Mouse (Mus musculus) 3134 (cell line): ENCODE results near the gene Nipal4.
"Not testable (repeated sequence)": the region's sequence is repeated elsewhere in the genome, so short reads cannot be mapped to it uniquely, and the experiment has no call there.

ENCODE experiments used
- DNase-seq: peaks from one replicate; pipeline ENCODE4 v3.0.0-alpha.2; 2011; ENCODE audit warnings: low spot score; ENCODE audit not compliant: insufficient read length; ENCODE audit errors: extremely low read depth

The Nipal4 gene

DNA sequence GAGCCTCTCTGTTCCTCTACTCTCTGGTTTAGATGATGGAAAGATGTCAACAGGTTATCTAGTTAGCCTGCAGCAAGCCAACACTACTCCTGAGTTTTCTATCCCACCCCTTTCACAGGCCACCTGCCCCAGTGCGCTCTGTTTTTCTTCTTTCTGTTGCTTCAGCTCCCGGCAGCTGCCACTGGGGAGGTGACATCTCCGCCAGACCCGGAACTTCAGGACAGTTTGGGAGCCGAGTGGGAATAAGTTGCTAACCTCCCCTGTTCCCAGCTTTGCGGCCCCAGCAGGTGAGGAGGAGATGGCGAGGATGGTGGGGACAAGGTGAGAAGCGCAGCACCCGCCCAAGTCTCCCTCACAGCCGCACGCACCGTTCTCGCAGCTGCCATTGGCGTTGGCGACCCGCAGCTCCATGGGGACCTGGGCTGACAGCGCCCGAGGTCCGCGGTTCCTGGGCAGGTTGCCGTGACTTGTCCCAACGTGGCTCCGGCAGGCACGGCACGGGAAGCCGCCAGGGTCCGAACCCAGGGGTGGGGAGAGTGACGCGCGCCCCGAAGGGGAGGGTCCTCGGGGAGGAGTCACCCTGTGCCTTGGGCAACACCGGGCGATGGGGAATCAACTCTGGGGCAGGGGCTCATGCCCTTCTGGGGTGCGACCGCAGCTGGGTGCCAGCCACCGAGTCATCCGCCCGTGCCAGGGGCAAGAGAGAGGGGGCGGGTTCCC, at the start of gene Nipal4:
Nipal4 (minus strand) TSS at position 643 of the 720 bp plus-strand sequence.
- no peak for DNase-seq

DNA sequence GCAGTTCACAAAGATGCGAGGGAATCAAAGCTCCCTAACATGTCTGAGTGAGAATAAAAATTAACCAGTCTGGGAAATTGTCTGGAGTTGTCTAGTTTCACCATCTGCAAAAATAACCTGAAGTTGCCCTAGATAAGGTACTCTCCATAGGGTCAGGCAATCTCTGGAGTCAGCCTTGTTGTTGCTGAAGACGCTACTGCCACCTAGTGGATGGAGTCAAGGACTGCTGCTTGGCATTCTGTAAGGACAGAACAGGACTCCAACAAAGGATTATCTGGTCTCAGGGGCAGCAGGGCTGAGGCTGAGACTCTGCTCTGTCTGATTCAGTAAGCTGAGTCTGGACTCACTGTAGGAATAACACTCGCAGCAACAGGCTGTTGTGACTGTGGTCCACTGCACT, 49.0 kb upstream of the Nipal4 start:
- no peak for DNase-seq

- no peak for DNase-seq
These were observed 48.3 kb upstream of the Nipal4 start for GRCm38 (mm10) chr11:46214368-46215230.

GRCm38 (mm10) chr11:46213844-46214243, 47.5 kb upstream of the Nipal4 start:
- no peak for DNase-seq

GRCm38 (mm10) chr11:46211858-46212257, 45.5 kb upstream of the Nipal4 start:
- no peak for DNase-seq

GRCm38 (mm10) chr11:46209884-46210283, 43.6 kb upstream of the Nipal4 start:
- DNase-seq = no peak

GRCm38 (mm10) chr11:46205639-46206409, 39.5 kb upstream of the Nipal4 start:
- no peak for DNase-seq

DNA sequence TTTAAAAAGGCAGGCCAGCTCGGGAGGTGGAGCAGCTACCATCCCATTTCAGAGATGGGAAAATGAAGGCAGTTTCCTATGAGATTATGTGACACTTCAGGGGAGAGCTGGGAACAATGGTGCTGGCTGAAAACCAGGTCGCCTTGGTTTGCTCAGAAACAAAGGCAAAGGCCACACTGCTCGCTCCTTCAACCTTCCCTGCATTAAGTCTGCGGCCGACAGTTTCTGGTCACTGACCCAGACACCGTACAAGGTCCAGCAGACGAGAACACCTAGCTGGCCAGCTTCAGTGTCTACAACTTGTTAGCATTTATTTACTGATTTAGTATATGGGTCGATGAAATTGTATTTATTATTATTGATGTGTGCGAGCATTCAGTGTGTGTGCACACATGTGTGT, 38.5 kb upstream of the Nipal4 start:
- no peak for DNase-seq

DNA sequence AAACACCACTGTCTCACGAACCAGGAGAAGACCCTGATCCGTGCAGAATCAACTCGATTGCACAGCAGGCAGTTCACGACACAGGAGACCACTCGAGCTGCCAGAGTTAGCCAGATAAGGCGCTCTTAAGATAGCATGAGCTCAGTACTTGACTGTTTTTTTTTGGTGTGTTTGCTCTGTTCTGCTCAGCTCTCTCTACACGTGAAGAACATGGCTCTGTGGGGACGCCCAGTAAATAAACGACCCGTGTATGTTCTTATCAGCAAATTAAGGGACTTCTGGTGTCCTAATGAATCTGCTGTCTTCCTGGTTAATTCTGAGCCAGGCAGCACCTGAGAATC, 36.2 kb upstream of the Nipal4 start:
- DNase-seq = no peak

DNA sequence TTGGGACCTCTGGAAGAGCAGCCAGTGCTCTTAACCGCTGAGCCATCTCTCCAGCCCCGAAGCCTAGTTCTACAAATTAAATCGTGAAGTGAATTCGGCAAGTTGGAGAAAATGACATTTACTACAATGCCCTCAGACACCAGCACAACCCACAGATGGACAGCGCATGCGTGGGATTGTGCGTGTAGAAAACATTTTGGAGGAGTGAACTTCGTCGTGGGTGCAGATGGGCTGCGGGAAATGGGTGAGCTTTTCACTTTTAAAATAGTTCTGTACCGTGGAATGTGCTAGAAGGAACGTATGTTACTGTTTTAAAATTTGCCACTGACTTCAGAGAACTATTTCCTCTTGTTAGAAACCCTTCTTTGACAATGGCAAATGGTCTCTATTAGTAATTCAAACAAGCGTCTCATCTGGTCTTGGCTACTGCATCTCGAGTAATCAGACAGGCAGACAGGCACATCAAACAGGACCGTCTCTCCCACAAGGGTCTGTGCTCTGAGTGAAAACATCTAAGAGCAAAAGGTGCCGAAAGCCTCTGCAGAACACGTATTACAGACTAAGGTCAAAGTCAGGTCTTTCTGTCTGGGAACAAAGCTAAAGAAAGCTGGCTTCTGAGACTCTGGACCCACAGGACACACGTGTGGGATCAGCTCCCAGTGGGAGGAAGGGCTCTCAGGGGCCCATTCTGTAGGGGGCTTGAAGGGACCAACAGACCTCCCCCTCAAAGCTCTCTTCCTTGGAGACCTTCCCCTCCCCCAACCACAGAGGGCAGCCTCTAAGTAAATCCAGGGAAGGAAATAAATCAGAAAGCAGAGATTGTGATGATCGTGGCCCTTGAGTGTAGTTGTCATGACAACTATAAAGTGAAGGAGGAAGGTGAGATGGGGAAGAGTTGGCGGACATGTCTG, 35.6 kb upstream of the Nipal4 start:
- DNase-seq = no peak

DNA sequence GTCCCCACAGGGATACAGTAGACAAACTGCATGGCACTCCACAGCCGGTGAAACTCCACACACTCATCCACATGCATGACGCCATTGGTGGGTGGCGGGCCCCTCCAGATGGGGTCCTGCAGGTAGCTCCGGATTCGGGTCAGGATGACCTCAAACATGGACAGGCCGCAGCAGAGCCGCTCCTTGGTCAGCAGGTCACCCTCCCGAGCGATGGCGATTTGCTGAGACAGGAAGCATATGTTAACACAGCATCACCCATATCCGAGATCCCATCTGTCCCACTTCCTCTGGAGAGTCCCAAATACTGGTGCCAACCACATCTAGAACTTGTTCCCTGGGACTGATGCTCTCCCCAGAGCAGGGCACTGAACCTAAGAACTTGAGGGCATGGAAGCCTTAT, 34.4 kb upstream of the Nipal4 start:
- no peak for DNase-seq

DNA sequence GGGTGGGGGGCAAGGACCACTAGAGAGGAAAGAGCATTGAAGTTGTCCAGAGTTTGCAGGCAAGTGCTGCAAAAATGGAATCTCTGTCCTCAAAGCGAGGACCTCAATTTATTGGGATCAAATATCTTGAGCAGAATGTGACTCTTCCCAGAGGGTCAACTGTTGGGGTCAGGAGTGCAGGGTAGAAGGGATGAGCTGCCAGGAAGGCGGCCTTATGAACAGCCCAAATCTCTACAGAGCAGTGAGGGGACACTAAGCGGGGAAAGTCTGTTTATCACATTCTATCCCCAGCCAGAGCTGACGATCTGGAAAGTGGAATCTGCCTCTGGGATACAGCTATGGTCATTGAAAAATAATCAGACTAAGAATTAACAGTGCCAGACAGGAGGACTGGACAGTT, 27.9 kb upstream of the Nipal4 start:
- no peak for DNase-seq

GRCm38 (mm10) chr11:46188283-46188682, 22.0 kb upstream of the Nipal4 start:
- no peak for DNase-seq

DNA sequence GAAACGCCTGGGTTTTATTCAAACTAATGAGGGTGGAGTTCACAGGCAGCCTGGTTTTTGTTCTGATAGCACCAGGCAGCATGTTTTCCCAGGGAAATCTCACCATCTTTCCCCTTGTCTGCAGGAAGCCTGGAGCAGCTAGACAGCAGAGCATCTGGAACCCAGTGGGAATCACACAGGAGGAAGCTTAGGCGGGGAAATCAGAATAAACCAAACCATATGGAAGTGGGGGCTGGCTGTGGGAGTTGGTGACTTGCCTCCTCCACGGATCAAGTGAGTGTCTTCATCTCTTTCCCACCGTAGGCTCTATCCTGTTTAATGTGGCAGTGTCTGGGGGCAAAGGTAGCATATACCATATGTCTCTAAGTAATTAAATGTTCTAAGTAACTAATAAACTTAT, 19.2 kb upstream of the Nipal4 start:
- no peak for DNase-seq

DNA sequence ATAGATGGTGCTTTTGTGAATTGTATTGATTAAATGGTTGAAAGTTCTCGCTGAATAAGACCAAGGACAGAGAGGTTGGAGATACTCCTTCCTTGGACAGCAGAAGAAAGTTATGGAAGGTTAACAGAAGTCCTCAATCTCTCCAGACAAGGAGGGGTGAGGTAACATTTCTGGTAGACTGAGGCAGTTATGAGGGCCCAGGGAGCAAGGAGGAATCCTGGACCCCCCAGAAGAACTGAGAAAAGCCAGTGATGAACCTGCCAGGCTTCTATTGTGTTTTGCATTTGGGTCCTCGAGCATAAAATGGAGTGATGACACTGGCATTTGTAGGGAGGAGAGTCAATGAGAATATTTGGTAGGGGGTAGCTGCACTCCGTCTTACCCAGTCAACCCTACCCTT, 18.6 kb upstream of the Nipal4 start:
- no peak for DNase-seq

GRCm38 (mm10) chr11:46182031-46182430, 15.7 kb upstream of the Nipal4 start:
- not testable (repeated sequence) for DNase-seq

DNA sequence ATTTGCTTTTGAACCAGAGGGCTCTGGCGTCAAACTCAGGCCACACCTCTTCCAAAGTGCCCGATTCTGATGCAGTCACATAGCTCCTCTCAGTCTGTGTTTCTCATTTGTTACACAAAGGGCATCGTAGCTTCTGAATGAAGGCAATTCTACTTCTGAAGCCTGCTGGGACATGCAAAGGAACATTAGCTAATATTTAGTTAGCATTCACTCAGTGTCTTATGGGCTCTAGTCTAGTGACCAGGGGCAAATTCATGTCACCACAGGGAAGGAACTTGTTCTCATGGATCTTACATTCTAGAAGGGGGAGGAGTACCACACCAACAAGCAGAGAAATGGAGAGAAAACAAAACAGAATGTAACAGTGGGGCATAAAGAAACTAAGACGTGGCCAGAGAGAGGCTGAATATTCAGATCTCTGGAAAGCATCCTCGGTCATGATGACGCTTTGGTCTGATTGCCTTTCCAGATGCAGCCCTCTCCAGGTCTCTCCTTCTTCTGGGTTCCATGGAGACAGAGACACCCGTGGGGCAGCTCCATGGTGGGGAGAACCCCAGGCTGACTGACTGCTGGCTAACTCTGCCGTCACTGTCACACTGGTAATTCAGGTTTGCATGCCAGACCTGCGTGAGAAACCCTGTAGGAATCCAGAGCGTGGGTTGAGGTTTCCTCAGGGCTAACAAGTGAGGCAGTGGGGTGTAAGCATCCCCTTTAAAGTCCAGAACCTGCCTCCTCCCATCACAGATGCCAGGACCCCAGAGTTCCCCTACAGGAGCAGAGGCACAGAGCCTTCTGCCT, 11.1 kb upstream of the Nipal4 start:
- no peak for DNase-seq

GRCm38 (mm10) chr11:46176155-46176554, 9.8 kb upstream of the Nipal4 start:
- no peak for DNase-seq

DNA sequence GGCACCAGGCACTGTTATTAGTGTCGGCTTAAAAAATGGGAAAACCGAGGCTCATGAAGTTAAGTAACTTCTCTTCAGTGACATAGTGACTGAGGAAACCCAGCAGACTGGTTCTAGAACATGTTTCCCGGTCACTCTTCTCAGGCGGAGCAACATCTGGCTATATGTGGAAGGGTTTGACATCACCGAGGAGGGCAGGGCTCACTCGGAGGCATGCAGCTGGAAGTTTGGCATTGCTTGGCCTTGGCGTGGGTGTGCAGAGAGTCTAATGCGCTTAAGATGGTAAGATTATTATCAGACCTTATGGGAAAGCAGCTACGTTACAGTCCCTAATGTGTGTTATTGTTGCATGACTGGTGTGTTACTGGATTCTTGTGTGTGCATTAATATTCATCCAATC, 5.8 kb upstream of the Nipal4 start:
- no peak for DNase-seq

DNA sequence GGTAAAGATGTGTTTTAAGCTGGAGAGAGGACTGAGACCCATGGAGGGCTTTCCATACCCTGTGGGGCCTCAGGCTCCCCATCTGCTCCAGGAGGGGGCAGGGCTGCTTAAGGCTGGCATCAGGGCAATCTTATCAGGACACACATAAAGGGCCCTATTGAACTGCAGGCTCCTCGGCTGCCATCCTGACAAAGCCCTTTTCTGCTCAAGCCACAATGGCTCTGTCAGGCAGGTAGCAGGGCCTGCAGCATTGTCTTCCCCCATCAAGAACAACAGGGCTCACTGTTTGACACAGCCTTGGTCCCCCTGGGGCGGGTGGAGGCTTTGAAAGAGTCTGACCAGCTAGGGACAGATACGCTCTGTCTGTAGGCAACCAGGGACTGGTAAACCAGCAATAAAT, 3.6 kb upstream of the Nipal4 start:
- DNase-seq = no peak
